Comparison of ENCODE assay signal across 8 mouse cellular contexts in genomic region chr11:50443259-50444065, GRCm38 (mm10). TPM values are rescaled to one million over a fixed set of nuclear protein-coding genes. Genes with fewer than 3 reads are reported as not detected.
DNase-seq lines count a peak whose midpoint lies in the region; ATAC-seq and TF ChIP-seq lines count a peak whose summit lies in the region.

No protein-coding gene starts in this region.

- H3K4me3 ChIP-seq in forebrain, embryonic 13.5 days = no peak overlapping the region
- H3K4me3 ChIP-seq in forebrain, embryonic 12.5 days (replicated peaks) = no peak overlapping the region
- H3K4me3 ChIP-seq in lung, embryonic 14.5 days (ENCODE audit: low read depth, low read length) = no peak overlapping the region

- no peaks in the 10 kb centered on the region for H3K36me3 ChIP-seq in forebrain, embryonic 13.5 days (ENCODE audit: poor library complexity, severe bottlenecking)
- no peaks in the 10 kb centered on the region for H3K36me3 ChIP-seq in forebrain, embryonic 12.5 days (replicated peaks)
- no peaks in the 10 kb centered on the region for H3K36me3 ChIP-seq in lung, embryonic 14.5 days (ENCODE audit: insufficient read depth)

- H3K27ac ChIP-seq in forebrain, embryonic 13.5 days = no peak overlapping the region
- no peak overlapping the region for H3K27ac ChIP-seq in forebrain, embryonic 12.5 days
- no peak overlapping the region for H3K27ac ChIP-seq in lung, embryonic 14.5 days (ENCODE audit: low read depth)

- DNase-seq in lung, embryonic 14.5 days = peak; percentile 85
- DNase-seq in lung, postnatal 10 days = no peak
- peak; percentile 79 for DNase-seq in embryo, embryonic 10.5 days (ENCODE audit: low spot score)
- peak; percentile 88 for DNase-seq in retina, embryonic 14.5 days (ENCODE audit: low spot score)
- DNase-seq in kidney, adult 18-20 months = no peak
- DNase-seq in right cerebral cortex, postnatal 4 days = no peak

- peak; percentile 19; the same call in 1 of the 2 replicates for ATAC-seq in forebrain, embryonic 13.5 days
- ATAC-seq in forebrain, embryonic 12.5 days (ENCODE audit: low FRiP score) = no peak
- no peak for ATAC-seq in lung, embryonic 14.5 days (ENCODE audit: insufficient read depth)

- no peaks in the 10 kb centered on the region for H3K4me1 ChIP-seq in forebrain, embryonic 13.5 days
- H3K4me1 ChIP-seq in forebrain, embryonic 12.5 days = no peaks in the 10 kb centered on the region
- H3K4me1 ChIP-seq in lung, embryonic 14.5 days (ENCODE audit: insufficient read depth) = no peaks in the 10 kb centered on the region

- peak; percentile 75 for TF ChIP-seq CTCF in lung, embryonic 14.5 days (IDR thresholded peaks at IDR 0.05; ENCODE audit: low read depth)

- no peak overlapping the region for H3K4me2 ChIP-seq in forebrain, embryonic 13.5 days
- H3K4me2 ChIP-seq in forebrain, embryonic 12.5 days = no peak overlapping the region
- no peak overlapping the region for H3K4me2 ChIP-seq in lung, embryonic 14.5 days

- 73% methylated on average over 5 of the region's 5 CpGs for WGBS in forebrain, embryonic 13.5 days
- WGBS in forebrain, embryonic 12.5 days = 75% methylated on average over 5 of the region's 5 CpGs
- 67% methylated on average over 5 of the region's 5 CpGs for WGBS in lung, embryonic 14.5 days

- no peaks in the 10 kb centered on the region for H3K9me3 ChIP-seq in forebrain, embryonic 13.5 days (replicated peaks)
- no peaks in the 10 kb centered on the region for H3K9me3 ChIP-seq in forebrain, embryonic 12.5 days
- H3K9me3 ChIP-seq in lung, embryonic 14.5 days (ENCODE audit: low read depth, low read length) = no peaks in the 10 kb centered on the region

- no peak overlapping the region for H3K9ac ChIP-seq in forebrain, embryonic 13.5 days
- no peak overlapping the region for H3K9ac ChIP-seq in forebrain, embryonic 12.5 days
- no peak overlapping the region for H3K9ac ChIP-seq in lung, embryonic 14.5 days

- 0 out of 2 replicates have a peak, but pooled peaks cover 3% of the 10 kb centered on the region for H3K27me3 ChIP-seq in forebrain, embryonic 13.5 days
- H3K27me3 ChIP-seq in forebrain, embryonic 12.5 days = no peaks in the 10 kb centered on the region
- no peaks in the 10 kb centered on the region; the same call in 1 of the 2 replicates for H3K27me3 ChIP-seq in lung, embryonic 14.5 days (ENCODE audit: insufficient read depth, low read length)

RNA-seq across cellular contexts. Expression of gene Rufy1, which starts 12.5 kb away (rescaled TPM):
- 26.1 and 28.0 TPM in 2 replicates for polyA plus RNA-seq in forebrain, embryonic 13.5 days (2015; fragmentation: Nextera tagmentation; extraction: Ambion mirVana)
- 30.7 and 31.5 TPM in 2 replicates for polyA plus RNA-seq in forebrain, embryonic 12.5 days (2016; fragmentation: Nextera tagmentation; extraction: Ambion mirVana)
- polyA plus RNA-seq in lung, embryonic 14.5 days (2014; fragmentation: Nextera tagmentation; extraction: Ambion mirVana) = 24.4 and 25.9 TPM in 2 replicates

Comparison
In these comparisons a context has a peak if more than half of its experiments do, and no peak if none do; other contexts are left out.
1. DNase-seq: peak in lung, embryonic 14.5 days (single experiment), embryo, embryonic 10.5 days (single experiment) and retina, embryonic 14.5 days (single experiment); none in lung, postnatal 10 days (single experiment), kidney, adult 18-20 months (single experiment) and right cerebral cortex, postnatal 4 days (single experiment).